Mouse (Mus musculus): Measurements from ENCODE around the gene Kif5a.

- no peak for TF ChIP-seq CTCF (conservative IDR thresholded peaks at IDR 0.05; ENCODE audit: insufficient read depth, insufficient read length, low read depth, low read length)
- TF ChIP-seq POLR2A (IDR thresholded peaks at IDR 0.05; ENCODE audit: low read depth, low read length), result no peak
Measured at GRCm38 (mm10) chr10:127213704-127214421, 49.3 kb downstream of the Kif5a start.
